Mouse (Mus musculus): ENCODE data around the gene Ets1.

DNA sequence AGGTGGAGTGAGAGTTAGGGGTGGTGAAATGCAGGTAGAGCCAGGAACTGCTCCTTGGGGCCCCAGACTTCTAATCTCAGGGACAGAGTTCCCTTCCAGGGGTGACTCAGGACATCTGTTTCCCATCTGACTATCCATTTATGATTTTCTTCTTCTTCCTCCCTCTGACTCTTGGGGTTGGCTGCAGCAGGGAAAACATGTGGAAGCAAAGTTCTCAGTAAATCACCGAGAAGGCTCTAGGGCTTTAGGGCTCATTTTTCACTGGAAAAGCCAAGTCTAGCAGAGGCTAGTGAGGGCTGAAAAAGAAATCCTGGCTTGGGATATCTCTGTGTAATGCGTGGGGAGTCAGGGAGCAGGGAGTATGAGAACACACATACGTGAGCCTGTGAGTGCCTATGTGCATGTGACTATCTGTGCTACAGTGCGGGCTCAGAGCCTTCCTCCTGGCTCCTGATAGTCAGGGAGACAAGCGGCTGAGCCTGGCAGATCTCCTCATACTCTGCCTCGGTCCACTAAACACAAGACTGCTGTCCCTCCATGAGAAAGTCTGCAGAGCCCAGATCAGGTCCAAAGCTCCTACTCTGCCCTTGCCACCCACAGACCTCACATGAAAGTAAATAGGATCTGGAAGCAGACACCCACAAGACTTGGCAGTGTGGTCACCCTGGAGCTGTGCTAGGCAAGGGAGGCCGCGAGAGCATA, 146.5 kb downstream of the Ets1 start:
- no peak for TF ChIP-seq POLR2A (IDR thresholded peaks at IDR 0.05; ENCODE audit: borderline replicate concordance, low read depth, low read length)
- no peak for TF ChIP-seq CTCF (IDR thresholded peaks at IDR 0.05; ENCODE audit: low read depth, low read length)

Data from bone marrow macrophage, adult 2 months (primary cell).